Mouse (Mus musculus) olfactory bulb, adult 2 months (tissue): Measurements from ENCODE around the gene Insm1.

Experiments
- CTCF ChIP-seq: fragments of 200-500 bp; IDR thresholded peaks from 2 replicates; pipeline ENCODE4 v1.5.1; 2012; ENCODE audit warnings: low read depth, mild to moderate bottlenecking, low read length, moderate library complexity; ENCODE audit not compliant: insufficient read depth
- POLR2A ChIP-seq: fragments of 200-500 bp; IDR thresholded peaks from 2 replicates; pipeline ENCODE4 v1.6.1; 2012; ENCODE audit warnings: mild to moderate bottlenecking, low read depth, low read length, moderate library complexity; ENCODE audit not compliant: insufficient read depth

GRCm38 (mm10) chr2:146225818-146226217 lies 4.1 kb downstream of the Insm1 start:
- TF ChIP-seq CTCF: no peak
- no peak for TF ChIP-seq POLR2A
